Mouse (Mus musculus): ENCODE results near the gene Slc35c2. TPM values are rescaled to one million over a fixed set of nuclear protein-coding genes. Genes with fewer than 3 reads are reported as not detected.

The Slc35c2 gene
- polyA plus RNA-seq, 1 experiment = 46.5 TPM

DNA sequence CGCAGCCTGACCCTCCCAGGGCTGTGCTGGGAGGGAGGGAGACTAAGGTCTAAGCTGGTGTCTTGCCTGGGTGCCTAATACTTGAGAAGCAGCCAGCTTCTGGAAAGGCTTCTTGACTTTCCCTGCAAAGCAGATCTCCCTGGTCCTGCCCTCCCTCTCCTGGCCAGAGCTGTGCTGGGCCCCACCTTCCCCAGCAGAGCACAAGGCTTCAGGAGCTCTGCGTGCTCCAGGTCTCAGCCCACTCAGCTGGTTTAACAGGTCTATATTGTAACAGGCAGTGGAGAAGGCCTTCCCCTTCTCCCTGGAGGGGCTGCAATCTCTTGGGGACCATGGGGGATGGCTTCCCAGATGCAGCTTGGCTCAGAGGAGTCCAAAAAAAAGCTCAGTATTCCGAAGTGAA, 13.7 kb upstream of the Slc35c2 start:
- Histone ChIP-seq H3K27me3 (ENCODE audit: control insufficient read depth, insufficient read depth, insufficient read length) (no peaks in the 10 kb centered on the region), H3ac (ENCODE audit: control insufficient read depth, insufficient read length, low read depth) (no peak overlapping the region), H3K4me3 (ENCODE audit: insufficient read depth, poor library complexity, severe bottlenecking) (no peak overlapping the region), H3K79me3 (ENCODE audit: low read depth) (no peaks in the 10 kb centered on the region), H3K79me2 (ENCODE audit: control insufficient read depth, insufficient read depth) (no peaks in the 10 kb centered on the region), H3K36me3 (ENCODE audit: control insufficient read depth, insufficient read depth) (peaks cover 23% of the 10 kb centered on the region)
- TF ChIP-seq USF1 (IDR thresholded peaks at IDR 0.05; ENCODE audit: low read depth) (no peak), MAX (IDR thresholded peaks at IDR 0.05) (no peak), CTCF (IDR thresholded peaks at IDR 0.05; ENCODE audit: control insufficient read depth, insufficient read depth, insufficient read length) (no peak), FOSL1 (IDR thresholded peaks at IDR 0.05; ENCODE audit: insufficient read depth, low read length, poor library complexity, severe bottlenecking) (no peak), CEBPB (IDR thresholded peaks at IDR 0.05; ENCODE audit: low read depth) (no peak), MYOD1 (IDR thresholded peaks at IDR 0.05; ENCODE audit: control insufficient read depth, insufficient read length, low read depth) (no peak)

DNA sequence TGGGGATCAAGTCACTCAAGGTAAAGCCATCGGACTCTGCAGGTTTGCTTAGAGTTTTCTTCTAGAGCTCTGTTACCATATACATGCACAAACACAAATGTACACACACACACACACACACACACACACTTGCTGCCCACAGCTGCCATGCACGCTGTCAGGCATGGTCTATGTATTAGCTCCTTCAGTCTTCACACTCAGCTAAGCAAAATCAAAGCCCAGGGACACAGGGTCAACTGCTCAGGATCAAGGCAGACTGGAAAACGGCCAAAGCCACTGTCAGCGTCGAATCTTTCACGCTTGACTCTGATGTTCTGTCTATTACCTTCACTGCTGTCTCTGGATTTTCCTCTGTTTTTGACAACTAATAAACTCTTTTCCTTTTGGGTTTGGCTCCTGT, 13.2 kb upstream of the Slc35c2 start:
- no peak overlapping the region for H3ac ChIP-seq (ENCODE audit: control insufficient read depth, insufficient read length, low read depth)
- no peaks in the 10 kb centered on the region for H3K79me3 ChIP-seq (ENCODE audit: low read depth)
- TF ChIP-seq CEBPB (IDR thresholded peaks at IDR 0.05; ENCODE audit: low read depth) (no peak), FOSL1 (IDR thresholded peaks at IDR 0.05; ENCODE audit: insufficient read depth, low read length, poor library complexity, severe bottlenecking) (no peak), MAX (IDR thresholded peaks at IDR 0.05) (no peak), CTCF (IDR thresholded peaks at IDR 0.05; ENCODE audit: control insufficient read depth, insufficient read depth, insufficient read length) (no peak), MYOG (IDR thresholded peaks at IDR 0.05; ENCODE audit: control insufficient read depth, extremely low read depth, insufficient read length) (no peak), MYOD1 (IDR thresholded peaks at IDR 0.05; ENCODE audit: control insufficient read depth, insufficient read length, low read depth) (no peak), USF1 (IDR thresholded peaks at IDR 0.05; ENCODE audit: low read depth) (no peak)
- H3K79me2 ChIP-seq (ENCODE audit: control insufficient read depth, insufficient read depth) = no peaks in the 10 kb centered on the region
- no peak overlapping the region for H3K4me3 ChIP-seq (ENCODE audit: insufficient read depth, poor library complexity, severe bottlenecking)
- peaks cover 28% of the 10 kb centered on the region for H3K36me3 ChIP-seq (ENCODE audit: control insufficient read depth, insufficient read depth)
- no peaks in the 10 kb centered on the region for H3K27me3 ChIP-seq (ENCODE audit: control insufficient read depth, insufficient read depth, insufficient read length)

DNA sequence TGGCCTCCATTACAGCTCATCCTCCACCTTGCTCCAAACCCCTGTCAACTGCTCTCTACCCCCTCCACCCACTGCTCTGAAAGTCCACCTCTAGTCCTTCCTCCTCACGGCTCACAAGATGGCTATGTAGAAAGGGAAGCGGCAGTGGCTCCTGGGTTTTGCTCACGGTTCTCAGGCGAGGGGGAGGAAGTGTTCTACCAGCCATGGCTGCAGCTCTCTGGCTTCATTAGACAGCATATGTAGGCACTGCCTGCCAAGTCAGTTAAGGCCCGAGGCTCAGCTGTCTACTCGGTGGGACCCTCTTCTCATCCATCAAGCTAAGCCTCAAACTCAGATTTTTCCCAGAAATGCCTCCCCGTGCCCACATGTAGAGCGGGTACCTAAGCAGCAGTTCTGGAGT, 12.8 kb upstream of the Slc35c2 start:
- TF ChIP-seq USF1 (IDR thresholded peaks at IDR 0.05; ENCODE audit: low read depth) = no peak
- TF ChIP-seq CTCF (IDR thresholded peaks at IDR 0.05; ENCODE audit: control insufficient read depth, insufficient read depth, insufficient read length) = no peak
- no peak for TF ChIP-seq MYOG (IDR thresholded peaks at IDR 0.05; ENCODE audit: control insufficient read depth, extremely low read depth, insufficient read length)
- TF ChIP-seq MYOD1 (IDR thresholded peaks at IDR 0.05; ENCODE audit: control insufficient read depth, insufficient read length, low read depth) = no peak
- no peak for TF ChIP-seq FOSL1 (IDR thresholded peaks at IDR 0.05; ENCODE audit: insufficient read depth, low read length, poor library complexity, severe bottlenecking)
- no peak for TF ChIP-seq MAX (IDR thresholded peaks at IDR 0.05)
- no peak for TF ChIP-seq CEBPB (IDR thresholded peaks at IDR 0.05; ENCODE audit: low read depth)
- Histone ChIP-seq H3K4me3 (ENCODE audit: insufficient read depth, poor library complexity, severe bottlenecking) (no peak overlapping the region), H3K79me2 (ENCODE audit: control insufficient read depth, insufficient read depth) (no peaks in the 10 kb centered on the region), H3K27me3 (ENCODE audit: control insufficient read depth, insufficient read depth, insufficient read length) (no peaks in the 10 kb centered on the region), H3K79me3 (ENCODE audit: low read depth) (no peaks in the 10 kb centered on the region), H3K36me3 (ENCODE audit: control insufficient read depth, insufficient read depth) (peaks cover 33% of the 10 kb centered on the region), H3ac (ENCODE audit: control insufficient read depth, insufficient read length, low read depth) (no peak overlapping the region)

DNA sequence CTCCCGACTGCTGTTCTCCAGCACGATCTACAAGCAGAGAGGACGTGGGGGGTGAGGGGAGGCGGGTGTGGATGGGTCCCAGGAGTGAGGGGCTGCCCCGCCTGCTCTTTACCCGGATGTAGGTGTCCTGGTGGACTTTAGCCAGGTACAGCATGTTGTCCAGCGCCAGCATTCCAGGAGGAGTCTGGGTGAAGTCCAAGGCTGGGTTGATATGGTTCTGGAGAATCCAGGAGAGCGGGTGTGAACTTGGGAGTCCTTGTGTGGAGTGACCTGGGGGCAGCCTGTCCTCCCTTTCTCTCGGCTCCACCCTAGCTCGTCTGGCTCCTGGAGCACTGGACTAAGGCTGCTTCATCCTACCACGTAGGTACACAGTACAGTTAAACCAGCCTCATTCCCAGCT, 9.8 kb upstream of the Slc35c2 start:
- no peak overlapping the region for H3K4me3 ChIP-seq (ENCODE audit: insufficient read depth, poor library complexity, severe bottlenecking)
- H3ac ChIP-seq (ENCODE audit: control insufficient read depth, insufficient read length, low read depth) = no peak overlapping the region
- TF ChIP-seq FOSL1 (IDR thresholded peaks at IDR 0.05; ENCODE audit: insufficient read depth, low read length, poor library complexity, severe bottlenecking) = no peak
- no peak for TF ChIP-seq USF1 (IDR thresholded peaks at IDR 0.05; ENCODE audit: low read depth)
- no peak for TF ChIP-seq MYOG (IDR thresholded peaks at IDR 0.05; ENCODE audit: control insufficient read depth, extremely low read depth, insufficient read length)
- TF ChIP-seq CEBPB (IDR thresholded peaks at IDR 0.05; ENCODE audit: low read depth) = no peak
- no peak for TF ChIP-seq MYOD1 (IDR thresholded peaks at IDR 0.05; ENCODE audit: control insufficient read depth, insufficient read length, low read depth)
- TF ChIP-seq MAX (IDR thresholded peaks at IDR 0.05) = no peak
- TF ChIP-seq CTCF (IDR thresholded peaks at IDR 0.05; ENCODE audit: control insufficient read depth, insufficient read depth, insufficient read length) = no peak
- no peaks in the 10 kb centered on the region for H3K79me3 ChIP-seq (ENCODE audit: low read depth)
- peaks cover 44% of the 10 kb centered on the region for H3K36me3 ChIP-seq (ENCODE audit: control insufficient read depth, insufficient read depth)
- H3K27me3 ChIP-seq (ENCODE audit: control insufficient read depth, insufficient read depth, insufficient read length) = no peaks in the 10 kb centered on the region
- no peaks in the 10 kb centered on the region for H3K79me2 ChIP-seq (ENCODE audit: control insufficient read depth, insufficient read depth)

- Histone ChIP-seq H3K27me3 (ENCODE audit: control insufficient read depth, insufficient read depth, insufficient read length) (no peaks in the 10 kb centered on the region), H3K79me2 (ENCODE audit: control insufficient read depth, insufficient read depth) (no peaks in the 10 kb centered on the region), H3ac (ENCODE audit: control insufficient read depth, insufficient read length, low read depth) (no peak overlapping the region), H3K36me3 (ENCODE audit: control insufficient read depth, insufficient read depth) (peaks cover 52% of the 10 kb centered on the region), H3K4me3 (ENCODE audit: insufficient read depth, poor library complexity, severe bottlenecking) (no peak overlapping the region), H3K79me3 (ENCODE audit: low read depth) (no peaks in the 10 kb centered on the region)
- TF ChIP-seq MYOG (IDR thresholded peaks at IDR 0.05; ENCODE audit: control insufficient read depth, extremely low read depth, insufficient read length) (no peak), FOSL1 (IDR thresholded peaks at IDR 0.05; ENCODE audit: insufficient read depth, low read length, poor library complexity, severe bottlenecking) (no peak), MAX (IDR thresholded peaks at IDR 0.05) (no peak), CEBPB (IDR thresholded peaks at IDR 0.05; ENCODE audit: low read depth) (no peak), USF1 (IDR thresholded peaks at IDR 0.05; ENCODE audit: low read depth) (no peak)
Observed at GRCm38 (mm10) chr2:165296571-165296970, 8.9 kb upstream of the Slc35c2 start.
